Mouse (Mus musculus): ENCODE data around the gene D030056L22Rik.

Gene D030056L22Rik

DNA sequence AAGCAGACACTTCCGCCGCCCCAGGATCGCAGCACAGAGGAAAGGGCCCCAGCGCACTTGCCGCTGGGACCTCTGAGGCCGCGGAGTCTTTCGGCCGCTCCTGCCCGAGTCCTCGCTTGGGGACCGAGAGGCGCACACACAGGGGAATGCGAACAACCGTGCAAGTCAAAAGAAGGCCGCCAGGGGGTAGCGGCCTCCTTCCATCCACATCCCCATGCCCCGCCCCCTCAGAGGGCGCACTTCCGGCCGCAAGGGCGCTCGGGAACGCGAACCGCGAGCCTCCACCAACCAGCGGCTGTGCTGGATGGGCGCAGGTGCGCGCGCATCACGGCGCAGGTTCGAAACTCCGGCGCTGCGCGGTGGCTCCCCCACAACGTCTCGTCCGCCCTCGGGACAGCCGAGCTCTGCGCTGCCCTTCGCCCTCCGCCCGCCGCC lies at the start of gene D030056L22Rik:
Gene D030056L22Rik (plus strand): TSS at position 328 of the 435 bp plus-strand sequence.
- peak; percentile 89 to 97 for DNase-seq (ENCODE audit: low spot score in 2 of 2)

DNA sequence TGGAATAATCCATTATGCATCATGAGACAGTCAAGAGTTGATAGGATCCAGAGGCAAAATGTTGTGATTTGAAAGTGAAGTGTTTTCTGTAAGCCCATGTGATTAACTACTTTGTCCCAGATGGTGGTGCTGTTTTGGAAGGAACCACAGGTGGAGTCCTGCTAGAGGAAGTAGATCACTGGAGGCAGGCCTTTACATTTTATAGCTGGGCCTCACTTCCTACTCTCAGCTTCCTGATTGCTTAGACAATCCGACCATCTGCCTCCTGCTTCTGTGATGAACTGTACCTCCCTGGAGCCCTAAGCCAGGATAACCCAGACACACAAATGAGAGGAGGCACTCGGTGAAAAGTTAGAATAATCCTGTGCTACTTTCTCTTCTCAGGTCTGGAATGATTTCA lies 49.1 kb upstream of the D030056L22Rik start:
- no peak for DNase-seq (ENCODE audit: low spot score in 2 of 2)

GRCm38 (mm10) chr19:18666966-18667365 lies 46.0 kb upstream of the D030056L22Rik start:
- no peak for DNase-seq (ENCODE audit: low spot score in 2 of 2)

DNA sequence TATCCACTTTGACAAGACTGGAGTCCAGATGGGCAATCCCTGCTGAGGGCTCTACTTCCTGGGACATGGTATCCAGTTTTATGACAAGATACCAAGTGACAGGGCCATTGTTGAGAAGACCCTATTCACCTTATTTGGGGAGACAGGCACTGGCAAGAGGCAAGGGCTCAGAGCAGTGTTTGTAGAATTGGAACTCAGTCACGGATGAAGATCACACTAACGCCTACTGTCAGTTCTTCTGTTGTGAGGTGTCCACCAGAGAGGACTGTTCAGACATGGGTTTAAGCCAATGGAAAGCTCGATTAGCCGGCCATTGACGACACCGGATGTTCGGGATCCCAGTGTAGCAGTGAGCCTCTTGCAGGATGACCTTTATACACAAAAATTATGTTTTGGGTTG lies 43.4 kb upstream of the D030056L22Rik start:
- DNase-seq (ENCODE audit: low spot score in 2 of 2), result no peak

DNA sequence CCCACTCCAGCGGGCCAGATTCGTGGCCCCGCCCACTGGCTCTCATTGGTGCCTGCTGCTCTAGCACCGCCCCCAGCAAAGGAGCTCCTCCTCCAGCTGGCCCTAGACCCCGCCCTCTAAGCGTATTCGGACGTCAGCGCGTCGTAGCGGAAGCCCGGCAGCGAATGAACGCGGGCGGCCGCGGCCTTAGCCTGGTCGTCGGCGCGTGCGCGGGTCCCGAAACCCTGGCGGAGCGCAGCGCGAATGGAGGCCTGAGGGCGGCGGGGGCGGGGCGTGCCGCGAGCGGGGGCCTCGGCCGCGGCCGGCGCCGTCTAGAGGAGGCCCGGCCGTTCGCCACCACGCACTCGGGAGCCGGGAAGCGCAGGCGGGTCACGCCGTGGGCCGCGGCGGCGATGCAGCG lies 42.4 kb upstream of the D030056L22Rik start, which contains the start of gene Carnmt1:
Gene Carnmt1 (plus strand): TSS at position 157 of the 400 bp plus-strand sequence.
- peak; percentile 95 to 98 for DNase-seq (ENCODE audit: low spot score in 2 of 2)

- peak in 1 of 2 experiments; percentile 48 for DNase-seq (ENCODE audit: low spot score in 2 of 2)
Measured at GRCm38 (mm10) chr19:18671056-18671741, 41.8 kb upstream of the D030056L22Rik start.

- no peak for DNase-seq (ENCODE audit: low spot score in 2 of 2)
Measured at GRCm38 (mm10) chr19:18672498-18672897, 40.5 kb upstream of the D030056L22Rik start.

DNA sequence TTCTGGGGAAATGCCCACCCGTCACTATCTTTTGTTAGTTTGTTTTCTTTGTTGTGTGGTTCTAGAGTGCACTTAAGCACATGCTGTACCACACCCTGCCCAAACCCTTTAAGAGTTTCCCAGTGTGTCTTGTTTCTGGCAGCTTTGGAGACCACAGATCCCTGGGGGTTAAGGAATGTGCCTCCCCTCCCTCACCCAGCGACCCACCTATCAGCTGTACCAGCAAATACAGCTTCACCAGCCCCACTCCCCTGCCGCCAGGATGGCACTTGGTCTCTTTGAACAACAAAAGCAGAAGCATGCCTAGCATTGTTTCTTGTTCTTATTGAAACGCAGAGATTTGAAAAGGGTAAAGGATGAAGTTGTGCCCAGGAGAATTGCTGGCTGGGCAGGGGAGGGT lies 39.9 kb upstream of the D030056L22Rik start:
- no peak for DNase-seq (ENCODE audit: low spot score in 2 of 2)

DNA sequence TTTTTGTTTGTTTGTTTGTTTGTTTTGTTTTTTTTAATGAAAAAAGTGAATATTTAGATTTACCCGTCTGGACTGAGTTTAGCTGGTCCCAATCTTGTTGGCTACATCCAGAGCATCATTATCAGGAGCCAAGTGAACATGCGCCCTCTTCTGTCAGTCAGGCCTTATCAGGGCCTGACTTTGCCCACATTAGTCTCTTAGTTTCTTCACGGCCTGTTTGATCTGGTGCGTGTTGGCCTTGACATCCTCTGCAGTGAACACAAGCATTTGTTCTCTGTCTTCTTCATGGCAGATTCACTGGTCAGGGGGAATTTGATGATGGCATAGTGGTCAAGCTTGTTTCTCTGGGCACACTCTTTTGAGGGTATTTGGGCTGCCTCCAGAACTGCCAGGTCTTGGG lies 30.9 kb upstream of the D030056L22Rik start:
- DNase-seq (ENCODE audit: low spot score in 2 of 2), result no peak

GRCm38 (mm10) chr19:18687556-18687955 lies 25.4 kb upstream of the D030056L22Rik start:
- DNase-seq (ENCODE audit: low spot score in 2 of 2), result no peak

DNA sequence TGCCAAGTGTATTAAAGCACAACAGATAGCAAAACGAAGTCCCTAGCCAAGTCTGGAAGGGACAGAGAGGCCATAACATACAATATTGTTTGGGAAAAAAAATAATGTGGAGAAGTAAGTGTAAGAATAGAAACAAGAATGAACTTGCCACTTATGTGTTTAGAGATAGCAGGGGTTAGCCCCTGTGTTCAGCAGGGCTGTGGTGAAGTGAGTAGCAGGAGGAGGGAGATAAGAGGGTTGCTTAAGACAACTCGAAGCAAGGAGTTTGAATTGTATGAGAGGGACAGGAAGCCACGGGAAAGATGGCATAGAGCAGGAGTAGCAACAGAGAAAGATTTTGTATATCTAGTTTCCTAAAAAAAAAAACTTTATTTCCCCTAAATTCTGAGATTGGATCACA lies 20.8 kb upstream of the D030056L22Rik start:
- DNase-seq (ENCODE audit: low spot score in 2 of 2), result no peak

- DNase-seq (ENCODE audit: low spot score in 2 of 2), result no peak
Measured at GRCm38 (mm10) chr19:18692768-18693167, 20.2 kb upstream of the D030056L22Rik start.

GRCm38 (mm10) chr19:18695116-18695515 lies 17.9 kb upstream of the D030056L22Rik start:
- no peak for DNase-seq (ENCODE audit: low spot score in 2 of 2)

DNA sequence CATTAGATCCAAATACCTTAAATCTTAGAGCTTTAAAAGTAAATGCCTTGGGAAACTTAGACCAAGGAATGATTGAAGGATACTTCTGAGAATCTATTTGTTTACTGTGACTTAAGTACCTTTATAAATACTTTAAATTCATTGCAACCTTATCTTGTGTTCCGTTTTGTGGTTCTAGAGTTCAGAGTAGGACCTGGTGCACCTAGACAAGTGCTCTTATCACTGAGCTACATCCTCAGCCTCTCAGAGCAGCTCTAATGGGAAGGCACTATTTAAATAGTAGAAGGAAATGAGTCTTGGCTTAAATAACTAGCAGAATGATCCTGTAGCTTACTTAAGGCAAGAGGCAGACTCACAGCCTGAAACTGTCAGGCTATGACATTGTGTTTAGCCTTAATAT lies 17.4 kb upstream of the D030056L22Rik start:
- DNase-seq (ENCODE audit: low spot score in 2 of 2), result no peak

DNA sequence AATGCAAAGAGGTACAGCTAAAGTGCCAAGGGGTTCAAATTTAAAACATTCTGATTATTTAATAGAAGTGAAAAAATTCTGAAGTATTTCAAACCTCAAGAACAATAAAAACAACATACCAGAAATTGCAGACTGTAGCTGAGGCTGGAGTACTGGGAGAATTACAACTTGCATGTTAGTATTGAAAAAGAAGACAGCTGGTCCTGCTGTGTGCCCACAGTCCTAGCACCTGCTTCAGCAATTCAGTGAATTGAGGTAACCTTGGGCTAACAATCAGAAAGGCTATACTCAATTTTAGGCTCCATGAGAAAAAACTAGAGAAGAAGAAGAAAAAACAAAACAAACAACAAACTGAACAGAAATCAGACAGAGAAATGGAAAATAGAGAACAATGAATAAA lies 4.9 kb upstream of the D030056L22Rik start:
- no peak for DNase-seq (ENCODE audit: low spot score in 2 of 2)

- no peak for DNase-seq (ENCODE audit: low spot score in 2 of 2)
Measured at GRCm38 (mm10) chr19:18710903-18711302, 2.1 kb upstream of the D030056L22Rik start.

DNA sequence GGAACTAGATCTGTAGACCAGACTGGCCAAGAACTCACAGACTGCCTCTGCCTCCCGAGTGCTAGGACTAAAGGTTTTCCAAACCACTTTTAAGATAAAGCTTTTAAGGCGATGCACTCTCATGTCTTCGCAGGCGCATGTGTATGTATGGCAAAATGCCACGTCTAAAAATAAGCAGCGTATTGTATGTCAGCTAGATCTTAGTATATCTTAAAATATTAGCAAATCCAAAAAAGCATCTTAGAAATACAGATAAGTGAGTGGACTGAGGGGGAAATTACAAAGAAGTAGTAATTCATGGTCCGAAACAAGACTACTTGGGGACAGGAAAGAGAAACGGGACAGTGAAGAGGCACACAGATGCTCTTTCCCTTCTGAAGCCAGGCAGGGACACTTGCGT lies 1.4 kb upstream of the D030056L22Rik start:
- no peak for DNase-seq (ENCODE audit: low spot score in 2 of 2)

DNA sequence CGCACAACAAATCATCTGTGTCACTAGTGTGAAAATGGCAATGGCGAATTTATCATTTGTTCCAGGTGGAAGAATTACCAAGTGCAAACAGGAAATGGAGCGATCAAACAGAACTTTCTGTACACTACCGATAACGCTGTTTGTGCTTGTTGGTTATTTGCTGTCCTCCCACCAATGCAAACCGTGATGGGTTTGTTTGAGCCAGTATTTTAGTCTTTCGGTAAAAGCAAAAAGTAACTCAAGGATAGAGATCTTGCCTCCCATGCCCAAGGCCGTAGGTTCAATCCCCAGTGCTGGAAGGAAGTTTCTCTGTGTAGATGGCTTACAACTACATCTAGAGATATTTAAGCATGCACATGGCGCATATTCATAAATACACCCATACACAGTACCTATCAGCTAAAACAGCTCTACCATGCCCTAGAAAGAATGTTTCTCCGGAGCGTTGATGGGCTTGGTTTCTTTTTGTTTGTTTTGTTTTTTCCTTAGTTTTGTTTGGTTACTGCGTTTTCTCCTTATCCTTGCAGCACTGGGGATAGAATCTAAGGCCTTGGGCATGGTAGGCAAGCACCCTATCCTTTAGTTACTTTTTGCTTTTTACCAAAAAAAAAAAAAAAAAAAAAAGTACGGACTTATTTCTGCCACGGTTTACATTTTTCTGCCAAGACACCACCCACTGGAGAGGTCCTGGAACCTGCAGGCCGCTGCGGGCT lies 684 bp upstream of the D030056L22Rik start:
- DNase-seq (ENCODE audit: low spot score in 2 of 2), result no peak

DNA sequence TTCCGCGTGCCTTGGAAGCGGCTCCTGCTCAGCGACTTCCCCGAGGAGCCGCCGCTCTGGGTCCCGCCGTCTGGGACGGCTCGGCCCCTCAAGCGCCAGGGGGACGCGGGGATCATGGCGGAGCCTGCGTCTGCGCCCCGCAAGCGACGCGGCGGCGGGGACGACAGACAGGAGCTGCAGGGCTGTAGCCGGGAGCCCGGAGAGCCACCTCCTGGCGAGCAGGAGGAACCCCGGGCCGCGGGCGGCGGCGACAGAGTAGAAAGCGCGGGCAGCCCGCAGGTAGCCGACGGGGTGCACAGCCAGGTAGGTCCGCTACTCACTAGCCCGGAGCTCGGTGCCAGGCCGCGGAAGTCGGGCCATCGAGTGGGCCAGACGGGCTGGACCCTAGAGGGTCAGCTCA lies 364 bp downstream of the D030056L22Rik start:
- peak; percentile 18 to 32 for DNase-seq (ENCODE audit: low spot score in 2 of 2)

DNA sequence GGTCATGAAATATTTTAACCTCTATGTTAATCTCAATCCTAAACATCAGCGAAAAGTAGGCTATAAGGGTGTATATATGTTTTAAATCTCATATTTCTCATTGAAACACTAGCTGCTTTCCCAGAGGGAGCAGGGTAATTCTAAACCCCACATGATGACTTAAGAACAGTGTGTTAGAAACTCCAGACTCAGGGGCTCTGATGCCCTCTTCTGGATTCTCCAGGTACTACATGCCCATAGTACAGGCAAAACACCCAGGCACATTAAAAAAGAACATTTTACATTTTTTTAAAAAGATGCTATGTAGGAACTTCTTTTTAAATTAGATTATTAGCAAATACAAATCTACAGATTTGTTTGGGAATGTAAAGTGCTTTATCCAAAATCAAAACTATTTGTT lies 3.4 kb downstream of the D030056L22Rik start:
- peak in 1 of 2 experiments; percentile 82 for DNase-seq (ENCODE audit: low spot score in 2 of 2)

- no peak for DNase-seq (ENCODE audit: low spot score in 2 of 2)
Measured at GRCm38 (mm10) chr19:18720337-18720736, 7.3 kb downstream of the D030056L22Rik start.

- DNase-seq (ENCODE audit: low spot score in 2 of 2), result no peak
Measured at GRCm38 (mm10) chr19:18725186-18725585, 12.2 kb downstream of the D030056L22Rik start.

GRCm38 (mm10) chr19:18730255-18730654 lies 17.3 kb downstream of the D030056L22Rik start:
- no peak for DNase-seq (ENCODE audit: low spot score in 2 of 2)
